8 mouse cellular contexts compared by ENCODE assay signal in genomic region chr16:18411802-18412476, GRCm38 (mm10). TPM values are rescaled to one million over a fixed set of nuclear protein-coding genes. Genes with fewer than 3 reads are reported as not detected.
DNase-seq lines count a peak whose midpoint lies in the region; ATAC-seq lines count a peak whose summit lies in the region.

No protein-coding gene starts in this region.

- H3K4me1 ChIP-seq in liver, embryonic 13.5 days (replicated peaks), result peaks cover 43% of the 10 kb centered on the region

- H3K9me3 ChIP-seq in liver, embryonic 13.5 days (replicated peaks), result no peaks in the 10 kb centered on the region

- no peak overlapping the region for H3K9ac ChIP-seq in liver, embryonic 13.5 days

- H3K36me3 ChIP-seq in liver, embryonic 13.5 days, result peaks cover 94% of the 10 kb centered on the region

- ATAC-seq in liver, embryonic 13.5 days (ENCODE audit: low read depth), result no peak

- H3K27ac ChIP-seq in liver, embryonic 13.5 days, result peak overlapping the region; percentile 49; the same call in 1 of the 2 replicates

- 79% methylated on average over 12 of the region's 12 CpGs for WGBS in liver, embryonic 13.5 days (ENCODE audit: insufficient replicate concordance)

- no peaks in the 10 kb centered on the region for H3K27me3 ChIP-seq in liver, embryonic 13.5 days

- intact Hi-C loops in heart, postnatal 25 days (cut with DNase I), result loop anchor here (10.0 kb wide), 1 partner anchor 127 kb away; the partner anchor contains the start of gene Dgcr8

- peak; percentile 80 for DNase-seq in gastrocnemius, adult 18-20 months (ENCODE audit: low spot score)
- DNase-seq in gastrocnemius, postnatal 10 days, result no peak
- peak; percentile 31 for DNase-seq in urinary bladder, postnatal 14 days (ENCODE audit: low spot score)
- DNase-seq in urinary bladder, postnatal 10 days (ENCODE audit: low spot score), result no peak
- DNase-seq in heart, postnatal 25 days (ENCODE audit: low spot score), result peak; percentile 54
- DNase-seq in liver, embryonic 13.5 days, result no peak
- DNase-seq in embryo, embryonic 11 days, result no peak
- DNase-seq in frontal cortex, postnatal 25 days (ENCODE audit: low spot score in 2 of 2), result no peak

- H3K4me3 ChIP-seq in liver, embryonic 13.5 days (replicated peaks), result no peak overlapping the region

- no peak overlapping the region for H3K4me2 ChIP-seq in liver, embryonic 13.5 days

RNA-seq across cellular contexts. Expression of gene Txnrd2, which starts 14.2 kb away (rescaled TPM):
- 10 to 100 TPM; 19.8 to 20.8 TPM for total RNA-seq in gastrocnemius, adult 18-20 months (2021)
- total RNA-seq in gastrocnemius, postnatal 10 days (2021), result 10 to 100 TPM; 12.9 to 13.6 TPM
- total RNA-seq in heart, postnatal 25 days (2021), result 10 to 100 TPM; 36.1 to 38.2 TPM
- polyA plus RNA-seq in liver, embryonic 13.5 days (2015; fragmentation: Nextera tagmentation; extraction: Ambion mirVana), result 105 and 112 TPM in 2 replicates

RNA-seq across cellular contexts. Expression of gene Comt, which starts 14.7 kb away (rescaled TPM):
- 10 to 100 TPM; 37.3 to 41.0 TPM for total RNA-seq in gastrocnemius, adult 18-20 months (2021)
- total RNA-seq in gastrocnemius, postnatal 10 days (2021), result 10 to 100 TPM; 44.1 to 47.3 TPM
- 100 to 1,000 TPM; 112 TPM for total RNA-seq in heart, postnatal 25 days (2021)
- 109 and 110 TPM in 2 replicates for polyA plus RNA-seq in liver, embryonic 13.5 days (2015; fragmentation: Nextera tagmentation; extraction: Ambion mirVana)

Comparison
In these comparisons a context has a peak if more than half of its experiments do, and no peak if none do; other contexts are left out.
1. DNase-seq: peak in gastrocnemius, adult 18-20 months (single experiment), urinary bladder, postnatal 14 days (single experiment) and heart, postnatal 25 days (single experiment); none in gastrocnemius, postnatal 10 days (single experiment), urinary bladder, postnatal 10 days (single experiment), liver, embryonic 13.5 days (single experiment), embryo, embryonic 11 days (single experiment) and frontal cortex, postnatal 25 days (0 of 2).